Mouse (Mus musculus): ENCODE measurements around the gene Zfp384. TPM values are rescaled to one million over a fixed set of nuclear protein-coding genes. Genes with fewer than 3 reads are reported as not detected.

Gene Zfp384
- polyA plus RNA-seq, 3 experiments from 2014 or later: 4.0 to 7.5 (median 4.0) TPM

GRCm38 (mm10) chr6:125084424-125084823 lies 75.5 kb downstream of the Zfp384 start:
- ATAC-seq: peak; percentile 89

Other genes with a start within 250 kb of the Zfp384 start
- 10 to 100 TPM in 2 of 3 experiments, 1 to 10 TPM in 1; 3.5 to 23.1 (median 12.8) TPM for gene Eno2, start 239.5 kb upstream of the Zfp384 start, polyA plus RNA-seq (2017; shearing (Covaris generic))
- gene Lrrc23, start 229.4 kb upstream of the Zfp384 start, polyA plus RNA-seq (2017; shearing (Covaris generic)): 1 to 10 TPM; 1.5 to 4.2 (median 3.4) TPM
- gene Spsb2, start 200.5 kb upstream of the Zfp384 start, polyA plus RNA-seq (2017; shearing (Covaris generic)): 1 to 10 TPM; 1.5 to 3.2 (median 2.1) TPM
- 10 to 100 TPM; 77.6 to 91.2 (median 82.5) TPM for gene Tpi1, start 194.8 kb upstream of the Zfp384 start, polyA plus RNA-seq (2017; shearing (Covaris generic))
- 10 to 100 TPM; 69.1 to 81.5 (median 73.8) TPM for gene Usp5, start 179.7 kb upstream of the Zfp384 start, polyA plus RNA-seq (2017; shearing (Covaris generic))
- 100 to 1,000 TPM in 1 of 3 experiments, 10 to 100 TPM in 1, 1 to 10 TPM in 1; 7.6 to 142 (median 17.9) TPM for gene Cdca3, start 179.6 kb upstream of the Zfp384 start, polyA plus RNA-seq (2017; shearing (Covaris generic))
- under 1 TPM in 2 of 3 experiments, not detected in 1; 0.44 to 0.48 TPM for gene Gnb3, start 168.9 kb upstream of the Zfp384 start, polyA plus RNA-seq (2017; shearing (Covaris generic))
- under 1 TPM in 2 of 3 experiments, not detected in 1; 0.30 to 0.36 TPM for gene P3h3, start 151.4 kb upstream of the Zfp384 start, polyA plus RNA-seq (2017; shearing (Covaris generic))
- under 1 TPM in 2 of 3 experiments, not detected in 1; 0.16 to 0.19 TPM for gene Gpr162, start 145.2 kb upstream of the Zfp384 start, polyA plus RNA-seq (2017; shearing (Covaris generic))
- 100 to 1,000 TPM; 319 to 446 (median 407) TPM for gene Cd4, start 120.9 kb upstream of the Zfp384 start, polyA plus RNA-seq (2017; shearing (Covaris generic))
- 10 to 100 TPM; 30.8 to 40.1 (median 38.3) TPM for gene Lag3, start 97.4 kb upstream of the Zfp384 start, polyA plus RNA-seq (2017; shearing (Covaris generic))
- gene Ptms, start 89.0 kb upstream of the Zfp384 start, polyA plus RNA-seq (2017; shearing (Covaris generic)): 10 to 100 TPM in 2 of 3 experiments, 1 to 10 TPM in 1; 9.5 to 15.5 (median 12.1) TPM
- gene Mlf2, start 77.8 kb upstream of the Zfp384 start, polyA plus RNA-seq (2017; shearing (Covaris generic)): 10 to 100 TPM; 35.6 to 70.5 (median 42.2) TPM
- 10 to 100 TPM; 36.7 to 65.7 (median 62.6) TPM for gene Cops7a, start 43.6 kb upstream of the Zfp384 start, polyA plus RNA-seq (2017; shearing (Covaris generic))
- under 1 TPM in 2 of 3 experiments, not detected in 1; 0.46 to 0.48 TPM for gene Pianp, start 12.5 kb upstream of the Zfp384 start, polyA plus RNA-seq (2017; shearing (Covaris generic))
- gene Ing4, start 30.6 kb downstream of the Zfp384 start, polyA plus RNA-seq (2017; shearing (Covaris generic)): 10 to 100 TPM; 39.9 to 61.7 (median 46.2) TPM
- gene Acrbp, start 40.5 kb downstream of the Zfp384 start, polyA plus RNA-seq (2017; shearing (Covaris generic)): 10 to 100 TPM in 2 of 3 experiments, 1 to 10 TPM in 1; 5.6 to 23.2 (median 17.7) TPM
- gene Lpar5, start 58.8 kb downstream of the Zfp384 start, polyA plus RNA-seq (2017; shearing (Covaris generic)): 10 to 100 TPM; 10.4 to 19.3 (median 12.1) TPM
- gene Chd4, start 86.8 kb downstream of the Zfp384 start, polyA plus RNA-seq (2017; shearing (Covaris generic)): 10 to 100 TPM; 47.0 to 76.3 (median 61.6) TPM
- 10 to 100 TPM; 32.7 to 50.7 (median 48.1) TPM for gene Nop2, start 122.8 kb downstream of the Zfp384 start, polyA plus RNA-seq (2017; shearing (Covaris generic))
- gene Iffo1, start 136.1 kb downstream of the Zfp384 start, polyA plus RNA-seq (2017; shearing (Covaris generic)): 10 to 100 TPM in 1 of 3 experiments, 1 to 10 TPM in 2; 6.9 to 12.4 (median 9.8) TPM
- gene Gapdh, start 157.3 kb downstream of the Zfp384 start, polyA plus RNA-seq (2017; shearing (Covaris generic)): 100 to 1,000 TPM; 217 to 463 (median 365) TPM
- 10 to 100 TPM; 25.4 to 88.8 (median 51.2) TPM for gene Ncapd2, start 182.6 kb downstream of the Zfp384 start, polyA plus RNA-seq (2017; shearing (Covaris generic))
- gene Mrpl51, start 182.7 kb downstream of the Zfp384 start, polyA plus RNA-seq (2017; shearing (Covaris generic)): 100 to 1,000 TPM in 1 of 3 experiments, 10 to 100 TPM in 2; 65.3 to 102 (median 74.3) TPM
- 10 to 100 TPM in 2 of 3 experiments, 1 to 10 TPM in 1; 9.8 to 20.8 (median 18.2) TPM for gene Vamp1, start 206.4 kb downstream of the Zfp384 start, polyA plus RNA-seq (2017; shearing (Covaris generic))
- gene Tapbpl, start 222.7 kb downstream of the Zfp384 start, polyA plus RNA-seq (2017; shearing (Covaris generic)): 10 to 100 TPM; 79.6 to 89.3 (median 88.6) TPM
- 100 to 1,000 TPM; 258 to 621 (median 560) TPM for gene Cd27, start 227.9 kb downstream of the Zfp384 start, polyA plus RNA-seq (2017; shearing (Covaris generic))